Mouse (Mus musculus) olfactory bulb, adult 2 months (tissue): Measurements from ENCODE around the gene Lifr.

ENCODE experiments used
- CTCF ChIP-seq: fragments of 200-500 bp; IDR thresholded peaks from 2 replicates; pipeline ENCODE4 v1.5.1; 2012; ENCODE audit warnings: low read depth, mild to moderate bottlenecking, low read length, moderate library complexity; ENCODE audit not compliant: insufficient read depth
- POLR2A ChIP-seq: fragments of 200-500 bp; IDR thresholded peaks from 2 replicates; pipeline ENCODE4 v1.6.1; 2012; ENCODE audit warnings: mild to moderate bottlenecking, low read depth, low read length, moderate library complexity; ENCODE audit not compliant: insufficient read depth

DNA sequence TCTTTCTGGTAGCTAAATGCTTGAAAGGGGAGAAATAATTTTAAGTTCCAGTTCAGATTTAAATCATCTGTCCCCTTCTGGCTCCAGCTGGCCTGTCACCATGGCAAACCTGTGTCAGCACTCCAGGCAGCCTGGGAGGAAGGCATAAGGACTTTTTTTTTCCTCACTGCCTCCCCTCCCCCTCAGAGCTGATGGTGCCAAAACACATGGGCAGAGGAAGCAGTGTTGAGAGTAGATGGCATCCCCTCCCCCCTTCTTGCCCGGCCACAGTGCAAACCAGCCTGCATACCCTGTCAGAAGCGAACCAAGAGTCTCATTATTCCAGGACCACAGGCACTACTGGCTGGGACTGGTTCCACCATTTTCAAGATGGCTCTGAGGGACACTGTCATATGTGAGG, 108.4 kb downstream of the Lifr start:
- no peak for TF ChIP-seq POLR2A
- no peak for TF ChIP-seq CTCF
